Mouse (Mus musculus): Measurements from ENCODE around the gene Nfyc.

The Nfyc gene

DNA sequence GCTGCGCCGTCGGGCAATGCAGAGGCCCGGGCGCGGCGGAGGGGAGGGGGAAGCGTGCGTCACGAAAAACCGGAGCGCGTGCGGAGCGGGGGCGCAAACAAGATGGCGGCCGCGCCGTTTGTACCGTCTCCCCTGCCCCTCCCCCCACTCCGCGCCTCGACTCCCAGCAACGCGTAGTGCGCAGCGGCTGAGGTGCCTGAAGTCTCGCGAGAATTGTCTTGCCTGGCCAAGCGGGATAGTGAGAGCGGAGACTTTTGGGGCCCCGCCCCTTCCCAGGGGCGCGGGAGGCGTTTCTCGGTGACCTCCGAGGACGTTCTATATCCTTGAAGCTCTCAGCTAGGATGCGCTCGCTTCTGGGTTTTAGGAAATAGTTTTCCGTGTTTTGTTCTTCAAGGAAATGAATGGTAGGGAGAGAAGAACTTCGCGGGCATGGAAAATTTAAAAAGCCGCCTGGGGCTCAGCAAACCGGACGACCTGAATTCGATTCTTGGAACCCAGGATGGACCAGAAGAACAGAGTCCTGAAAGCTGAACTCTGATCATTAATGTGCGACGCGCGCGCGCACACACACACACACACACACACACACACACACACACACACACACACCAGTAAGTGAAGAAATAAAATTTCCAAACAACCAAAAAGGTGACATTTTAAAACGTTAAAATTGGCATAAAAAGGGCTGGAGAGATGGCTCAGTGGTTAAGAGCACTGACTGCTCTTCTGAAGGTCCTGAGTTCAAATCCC, 5.6 kb downstream of the Nfyc start:
- DNase-seq (ENCODE audit: low spot score) = peak; percentile 99

DNA sequence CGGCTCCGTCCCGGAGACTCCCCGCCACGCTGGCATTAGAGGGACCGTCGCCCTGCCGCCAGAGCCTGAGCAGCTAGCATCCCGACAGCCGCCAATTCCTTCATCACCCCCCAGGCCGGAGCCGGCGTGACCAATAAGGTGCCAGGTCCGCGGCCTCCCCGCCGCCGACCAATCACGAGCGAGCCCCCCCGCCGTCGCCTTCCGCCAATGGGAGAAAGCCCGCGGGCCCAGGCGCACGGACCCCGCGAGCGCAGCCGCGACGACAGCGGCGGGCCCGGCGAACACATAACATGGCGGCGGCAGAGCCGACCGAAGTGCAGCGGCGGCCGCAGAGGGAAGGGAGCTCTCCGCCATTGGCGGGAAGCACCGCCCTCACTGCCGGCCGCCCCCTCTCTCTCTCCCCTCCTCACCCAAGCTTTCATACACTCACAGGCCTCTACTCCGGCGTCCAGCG, 6.2 kb downstream of the Nfyc start:
- peak; percentile 91 for DNase-seq (ENCODE audit: low spot score)

DNA sequence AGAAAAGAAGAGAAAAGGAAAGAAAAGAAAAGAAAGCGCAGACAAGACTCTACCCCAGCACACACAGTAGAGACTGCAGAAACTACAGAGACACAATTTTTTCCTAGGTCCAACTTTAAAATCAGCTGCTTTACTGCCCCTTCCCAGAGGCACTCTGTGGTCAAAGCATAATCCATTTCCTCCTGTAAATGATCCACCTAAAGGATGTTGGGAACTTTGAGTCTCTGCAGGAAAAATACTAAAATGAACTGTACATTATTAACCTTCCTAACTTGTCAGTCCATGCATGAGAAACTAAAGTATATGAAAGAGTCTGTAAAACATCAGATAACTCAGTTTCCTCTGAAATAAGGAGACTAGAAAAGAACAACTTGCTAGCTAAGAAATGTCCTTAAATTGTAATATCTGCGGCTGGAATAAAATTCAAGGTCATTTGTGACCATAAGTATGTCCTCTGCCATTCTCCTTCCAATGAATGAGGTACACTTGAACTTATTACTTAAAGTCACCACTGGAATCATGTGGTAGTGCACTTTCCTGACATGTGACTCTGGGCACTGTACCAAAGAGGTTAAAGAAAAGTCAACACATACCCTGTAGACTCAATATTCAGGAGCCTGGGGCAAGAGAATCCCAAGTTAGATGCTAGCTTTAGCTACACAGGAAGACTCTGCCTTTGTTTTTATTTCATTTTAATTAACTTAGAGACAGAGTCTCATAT, 9.0 kb downstream of the Nfyc start:
- DNase-seq (ENCODE audit: low spot score) = no peak

DNA sequence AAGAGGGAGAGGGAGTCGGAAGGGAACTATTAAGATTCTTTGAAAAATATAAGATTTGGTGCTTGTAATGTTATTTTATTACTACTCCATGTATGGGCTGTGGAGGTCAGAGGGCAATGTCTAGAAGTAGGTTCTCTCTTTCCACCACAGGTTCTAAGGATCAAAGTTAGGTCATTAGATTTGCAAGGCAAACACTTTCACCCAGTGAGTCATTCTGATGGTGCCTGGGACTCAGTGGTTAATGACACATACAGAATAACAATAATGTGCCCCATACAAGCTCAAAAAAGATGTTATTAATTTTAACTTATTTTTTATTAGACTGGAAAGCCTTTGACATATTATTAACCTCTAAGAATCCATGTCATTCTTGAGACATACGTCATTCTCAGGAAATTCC, 11.5 kb downstream of the Nfyc start:
- no peak for DNase-seq (ENCODE audit: low spot score)

DNA sequence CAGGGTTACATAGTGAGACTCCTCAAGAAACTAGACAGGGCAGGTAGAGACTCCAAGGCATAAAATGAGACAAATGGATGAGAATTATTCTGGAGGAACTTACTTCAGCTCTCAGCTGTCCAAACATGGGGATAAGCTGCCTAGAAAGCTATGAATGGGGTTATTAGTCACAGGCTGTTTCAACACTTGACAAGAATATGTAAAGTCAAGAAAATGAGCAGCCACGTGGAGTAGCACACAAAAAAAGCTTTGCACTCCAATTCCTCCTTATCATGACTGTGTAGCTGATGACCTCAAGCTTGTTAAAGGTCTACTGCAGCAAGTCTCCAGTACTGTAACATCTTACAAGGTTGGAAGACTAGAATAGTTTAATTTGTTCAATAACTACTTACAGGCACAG, 12.1 kb downstream of the Nfyc start:
- no peak for DNase-seq (ENCODE audit: low spot score)

DNA sequence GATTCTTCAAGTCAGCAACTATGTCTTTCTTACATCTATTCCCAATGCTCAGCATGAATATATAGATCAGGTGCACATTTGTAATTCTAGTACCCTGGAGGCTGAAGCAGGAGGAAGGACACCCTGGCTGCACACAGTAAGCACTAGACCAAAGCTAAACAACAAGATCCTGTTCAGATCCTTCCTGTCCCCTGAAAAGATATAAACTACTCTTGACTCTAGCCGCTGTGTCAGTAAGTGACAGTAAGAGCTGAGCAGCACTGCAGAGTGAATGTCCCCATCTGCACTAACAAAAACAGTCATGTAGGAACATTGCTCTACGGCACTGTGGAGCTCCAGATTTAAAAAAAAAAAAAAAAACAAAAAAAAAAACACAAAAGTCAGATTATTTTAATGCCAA, 13.4 kb downstream of the Nfyc start:
- DNase-seq (ENCODE audit: low spot score) = no peak

DNA sequence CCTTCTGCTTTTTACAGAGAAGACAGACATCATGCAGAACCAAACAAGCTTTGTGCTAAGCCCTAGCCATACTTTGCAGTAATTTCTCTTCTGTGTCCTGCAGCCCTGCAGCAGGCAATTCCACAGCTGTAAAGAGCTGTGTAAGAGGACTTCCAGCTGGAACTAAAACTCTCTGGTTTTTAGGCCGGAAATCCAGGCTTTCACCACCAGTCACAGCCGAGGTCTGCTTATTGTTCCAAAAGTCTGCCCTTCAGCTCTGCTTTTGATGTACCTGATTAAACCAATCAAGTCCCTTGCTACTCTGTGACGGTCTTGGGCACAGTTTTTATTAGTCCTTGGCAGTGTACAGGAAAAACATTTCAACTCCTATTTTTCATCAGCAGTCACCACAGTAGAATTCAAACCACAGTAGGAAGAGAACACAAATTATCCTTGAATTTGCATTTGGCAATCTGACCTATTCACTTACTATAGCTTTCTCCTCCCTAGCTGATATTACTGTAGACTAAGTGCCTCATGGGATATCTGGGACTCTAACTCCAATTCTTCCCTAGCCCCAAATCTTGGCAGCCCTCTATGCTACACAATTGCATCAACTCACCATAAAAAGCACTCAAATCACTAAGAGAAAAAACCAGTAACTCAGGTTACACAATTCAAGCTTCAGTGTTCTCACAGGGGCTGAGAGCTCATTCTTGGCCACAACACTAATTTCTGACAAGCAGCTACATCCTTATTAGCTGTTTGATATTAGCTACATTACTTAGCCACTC, 14.2 kb downstream of the Nfyc start:
- no peak for DNase-seq (ENCODE audit: low spot score)

DNA sequence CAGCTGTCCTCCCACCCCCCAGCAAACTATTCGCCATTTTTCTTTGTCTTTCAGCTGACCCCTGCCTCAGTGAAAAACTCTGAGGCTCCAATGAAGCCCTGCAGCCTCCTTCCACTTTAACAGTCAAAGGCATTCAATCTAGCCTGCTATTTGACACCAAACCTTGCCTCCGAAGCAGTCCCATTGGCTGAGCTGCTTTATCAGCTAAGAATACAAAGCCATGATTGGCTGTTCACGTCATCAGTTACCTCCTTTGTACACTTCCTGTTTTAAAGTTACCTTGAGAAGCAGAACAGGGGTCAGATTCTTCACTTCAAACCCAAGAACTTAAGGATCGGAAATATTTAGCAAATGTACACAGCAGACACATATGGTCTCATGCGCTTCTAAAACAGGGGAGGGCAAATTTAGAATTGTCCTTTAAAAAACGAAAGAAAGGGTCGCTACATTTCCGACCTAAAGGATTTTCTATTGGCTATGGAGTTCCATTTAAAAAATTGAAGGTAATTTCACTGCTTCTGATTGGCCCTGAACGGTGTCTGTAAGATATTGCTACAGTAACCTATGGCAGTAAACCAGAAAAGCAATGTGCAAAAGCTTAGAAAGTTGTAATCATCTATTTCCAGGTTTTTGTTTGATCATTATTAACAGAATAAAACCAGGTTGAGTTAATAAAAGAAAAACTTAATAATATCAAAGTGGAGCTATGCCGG, 15.6 kb downstream of the Nfyc start:
- DNase-seq (ENCODE audit: low spot score) = peak; percentile 88

DNA sequence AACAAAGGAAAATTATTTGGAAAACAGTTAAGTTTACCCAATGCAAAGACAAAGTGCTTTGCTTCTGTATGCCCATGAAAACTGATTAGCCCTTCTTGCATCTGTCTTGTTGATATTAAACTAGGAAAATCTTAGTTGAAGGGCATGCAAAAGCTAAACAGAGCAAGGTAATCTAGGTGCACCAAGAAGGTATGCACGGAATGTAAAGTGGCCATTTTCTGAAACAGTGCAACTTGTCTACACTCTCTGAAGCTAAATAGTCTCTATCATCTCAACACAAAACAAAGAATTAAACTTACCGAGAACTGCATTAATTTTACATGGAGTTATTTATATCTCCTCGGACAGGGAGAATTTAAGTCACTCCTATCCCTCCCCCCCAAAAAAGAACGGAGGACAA, 16.2 kb downstream of the Nfyc start:
- no peak for DNase-seq (ENCODE audit: low spot score)

DNA sequence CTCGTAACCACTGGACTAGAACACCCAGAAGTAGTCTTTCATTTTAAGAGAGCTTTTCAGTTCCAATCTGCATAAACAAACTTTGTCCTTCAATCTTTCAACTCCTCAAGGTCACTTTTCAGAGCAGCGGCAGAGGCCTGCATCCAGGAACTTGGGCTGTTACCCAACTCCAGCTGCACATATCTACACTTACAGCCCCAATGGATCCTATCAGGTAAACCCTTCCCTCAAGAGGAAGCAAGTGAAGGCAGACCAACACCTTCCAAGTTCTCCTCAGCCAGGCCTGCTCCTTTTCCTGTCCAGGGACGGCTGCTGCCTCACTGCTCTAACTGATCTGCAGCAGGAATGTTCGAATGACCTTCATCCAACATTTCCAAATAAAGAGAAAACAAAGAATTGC, 17.2 kb downstream of the Nfyc start:
- no peak for DNase-seq (ENCODE audit: low spot score)

DNA sequence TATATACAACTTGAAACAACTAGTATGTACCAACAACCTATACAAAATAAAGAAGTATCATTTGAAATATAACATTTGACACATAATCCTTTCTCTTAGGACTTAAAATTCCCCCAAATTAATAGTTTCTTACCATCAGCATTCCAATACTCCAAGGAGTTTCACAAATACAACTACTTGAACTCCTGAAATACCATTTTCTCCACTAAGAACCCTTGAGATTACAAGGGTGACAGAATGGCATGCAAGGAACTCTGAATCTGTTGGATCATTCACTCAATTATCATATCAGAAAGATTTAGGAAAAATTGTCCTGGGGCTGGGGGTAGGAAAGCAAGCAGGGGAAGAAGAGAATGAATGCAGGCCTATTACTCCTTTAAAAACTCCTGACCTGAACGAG, 17.6 kb downstream of the Nfyc start:
- no peak for DNase-seq (ENCODE audit: low spot score)

DNA sequence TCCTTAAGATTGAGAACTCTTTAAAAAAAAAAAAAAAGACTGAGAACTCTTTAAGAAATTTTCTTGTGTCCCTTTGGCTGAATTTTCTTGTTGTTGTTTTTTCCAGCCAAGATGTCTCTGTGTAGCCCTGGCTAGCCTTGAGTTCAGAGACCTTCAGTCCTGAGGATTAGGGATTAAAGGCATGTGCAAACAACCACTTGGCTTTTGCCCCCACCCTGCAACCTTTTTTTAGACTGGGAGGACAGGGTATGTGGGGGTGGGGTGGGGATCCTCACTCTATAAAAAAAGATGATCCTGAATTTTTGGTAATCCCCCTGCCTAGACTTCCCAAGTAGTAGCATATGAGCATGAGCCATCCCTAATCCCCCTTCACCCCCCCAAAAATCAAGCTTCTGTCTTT, 25.6 kb downstream of the Nfyc start:
- DNase-seq (ENCODE audit: low spot score) = no peak

DNA sequence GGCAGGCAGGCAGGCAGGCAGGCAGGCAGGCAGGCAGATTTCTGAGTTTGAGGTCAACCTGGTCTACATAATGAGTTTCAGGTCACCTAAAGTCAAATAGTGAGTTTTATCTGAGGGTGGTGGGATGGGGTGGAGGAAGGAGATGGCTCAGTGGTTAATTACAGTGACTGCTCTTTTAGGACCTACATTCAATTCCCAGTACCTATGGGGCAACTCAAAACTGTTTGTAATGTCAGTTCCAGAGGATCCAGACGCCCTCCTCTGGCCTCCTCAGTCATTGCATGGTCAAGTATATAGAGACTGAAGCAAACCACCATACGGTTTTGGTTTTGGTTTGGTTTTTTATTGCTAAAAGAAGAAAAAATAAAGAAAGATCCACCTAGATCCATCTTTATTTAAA, 29.9 kb downstream of the Nfyc start:
- DNase-seq (ENCODE audit: low spot score) = peak; percentile 30

DNA sequence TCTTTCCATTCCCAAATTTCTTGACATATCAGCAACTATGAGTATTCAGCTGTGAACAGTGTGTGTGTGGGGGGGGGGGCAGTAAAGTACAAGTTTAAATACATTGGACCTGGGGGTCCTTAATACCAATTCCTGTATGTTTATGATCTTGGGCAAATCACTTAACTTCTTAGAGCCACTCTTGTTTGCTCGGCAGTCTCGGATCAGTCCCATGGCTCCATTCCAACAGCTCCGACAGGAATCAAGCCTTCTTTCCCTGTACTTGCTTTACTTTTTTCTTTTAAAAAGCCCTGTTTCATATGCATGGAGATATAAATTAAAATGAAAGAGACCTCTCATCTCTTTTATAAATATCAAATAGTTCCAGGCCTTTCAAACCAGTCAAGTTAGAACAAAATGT, 30.7 kb downstream of the Nfyc start:
- DNase-seq (ENCODE audit: low spot score) = no peak

DNA sequence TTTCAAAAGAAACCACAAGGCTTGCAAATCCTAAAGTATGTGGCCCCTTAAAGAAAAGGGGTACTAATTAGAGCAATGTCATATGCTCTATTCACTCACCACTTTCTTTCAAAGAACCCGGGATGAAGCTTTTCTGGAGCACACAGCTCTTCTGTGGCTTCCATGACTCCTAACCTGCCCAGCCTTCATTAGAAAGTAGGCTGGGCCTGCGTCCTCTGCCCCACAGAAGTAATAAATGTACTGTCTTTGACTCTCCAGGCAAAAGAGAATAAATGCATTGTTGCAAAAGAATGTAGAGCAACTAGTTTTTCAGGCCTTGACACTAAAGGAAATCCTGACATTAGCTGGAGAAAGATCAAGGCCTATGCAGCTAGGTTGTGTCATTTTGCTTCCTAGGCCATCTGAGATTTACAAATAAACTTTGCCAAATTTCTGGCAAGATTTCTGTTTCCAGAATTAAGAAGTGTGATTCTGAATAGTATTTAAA, 31.6 kb downstream of the Nfyc start:
- no peak for DNase-seq (ENCODE audit: low spot score)

DNA sequence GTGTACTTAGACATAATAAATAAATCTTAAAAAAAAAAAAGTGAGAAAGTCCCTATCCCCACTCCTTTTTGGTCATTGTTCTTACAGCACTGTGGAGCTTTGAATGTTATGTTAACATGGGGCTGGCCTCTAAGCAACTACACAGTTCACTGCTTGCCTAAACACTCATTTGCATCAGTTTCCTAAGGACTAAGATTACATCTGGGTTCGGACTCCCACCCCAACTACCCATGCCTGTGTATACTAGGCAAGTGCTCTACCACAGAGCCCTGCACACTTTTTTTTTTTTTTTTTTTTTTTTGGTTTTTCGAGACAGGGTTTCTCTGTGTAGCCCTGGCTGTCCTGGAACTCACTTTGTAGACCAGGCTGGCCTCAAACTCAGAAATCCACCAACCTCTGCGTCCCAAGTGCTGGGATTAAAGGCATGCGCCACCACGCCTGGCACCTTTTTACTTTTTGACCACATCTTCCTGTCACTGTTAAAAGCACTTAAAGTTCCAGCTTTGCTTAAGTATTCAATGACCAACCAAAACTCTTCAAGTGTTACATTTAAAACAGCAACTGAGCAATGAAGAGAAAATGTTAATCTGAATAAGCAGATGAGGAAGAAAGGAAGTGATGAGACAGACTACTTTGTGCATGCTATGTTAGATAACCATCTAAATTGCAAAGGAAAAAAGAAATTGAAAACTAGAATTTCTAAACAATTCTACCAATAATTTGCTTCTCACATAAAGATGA, 33.2 kb downstream of the Nfyc start:
- no peak for DNase-seq (ENCODE audit: low spot score)

DNA sequence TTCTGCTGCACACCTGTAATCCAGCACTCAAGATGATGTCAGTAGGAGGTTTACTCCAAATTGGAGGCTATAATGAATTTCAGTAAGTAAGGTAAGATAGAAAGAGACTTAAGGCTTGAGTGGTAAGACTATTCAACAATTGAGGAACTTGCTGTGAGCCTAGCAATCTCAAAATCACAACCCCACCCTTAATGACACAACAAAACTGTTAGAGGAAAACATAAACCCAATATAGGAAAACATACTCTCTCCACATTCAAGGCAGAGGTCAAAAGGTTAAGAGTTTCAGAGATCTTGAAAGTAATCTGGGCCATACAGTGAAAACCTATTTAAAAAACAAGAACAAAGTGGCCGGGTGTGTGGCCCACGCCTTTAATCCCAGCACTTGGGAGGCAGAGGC, 34.7 kb downstream of the Nfyc start:
- no peak for DNase-seq (ENCODE audit: low spot score)

DNA sequence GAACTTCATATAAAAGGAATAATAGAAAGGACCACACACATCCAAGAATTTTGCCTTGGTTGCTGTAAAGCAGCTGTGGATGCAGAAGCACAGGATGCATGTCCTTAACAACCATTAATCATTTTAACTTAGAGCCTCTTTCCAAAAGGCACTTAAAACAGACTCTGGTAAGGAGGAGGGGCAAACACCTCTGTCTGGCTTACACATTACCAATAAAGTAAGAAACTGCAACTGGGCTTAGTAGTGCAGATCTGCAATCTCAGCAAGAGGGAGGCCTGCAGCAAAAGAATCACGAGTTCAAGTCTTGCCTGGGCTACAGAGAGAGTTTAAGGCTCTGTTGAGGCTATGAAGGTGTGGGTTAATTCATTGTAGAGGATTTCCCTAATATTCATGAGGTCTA, 35.7 kb downstream of the Nfyc start:
- DNase-seq (ENCODE audit: low spot score) = no peak

DNA sequence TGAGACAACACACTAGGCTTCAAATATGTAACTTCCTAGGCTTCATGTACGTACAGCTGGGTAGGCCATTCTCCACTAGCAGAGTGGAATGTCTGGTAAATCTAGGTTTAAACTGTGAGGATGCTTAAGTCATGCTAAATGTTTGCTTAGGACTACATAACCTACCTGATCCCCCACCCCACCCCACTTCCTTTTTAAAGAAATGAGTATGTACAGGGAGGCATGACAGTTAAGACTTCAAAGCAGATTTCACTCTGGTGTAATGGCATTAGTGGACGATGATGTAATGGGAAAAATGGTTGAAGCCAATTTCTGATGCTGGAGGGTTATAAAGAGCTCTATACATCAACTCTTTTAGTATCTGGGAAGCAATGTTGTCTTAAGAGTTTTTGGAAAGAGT, 38.5 kb downstream of the Nfyc start:
- DNase-seq (ENCODE audit: low spot score) = no peak

DNA sequence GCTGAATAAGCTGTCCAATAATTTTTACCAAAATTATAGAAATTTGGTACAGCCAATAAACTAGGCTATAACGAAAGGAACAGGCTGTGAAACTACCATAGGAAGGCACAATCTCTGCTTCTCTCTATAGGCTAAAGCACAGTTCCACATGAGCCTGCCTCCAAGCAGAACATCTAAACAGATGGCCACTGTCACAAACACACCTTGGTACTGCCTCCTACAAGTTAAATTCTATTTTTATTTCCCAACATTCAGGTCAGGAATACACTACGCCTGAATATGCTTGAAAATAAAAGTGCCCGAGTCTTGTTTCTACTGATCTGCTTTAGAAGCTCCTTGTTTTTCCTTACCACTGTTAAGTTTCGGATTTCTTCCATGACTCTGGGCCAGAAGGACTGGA, 41.3 kb downstream of the Nfyc start:
- DNase-seq (ENCODE audit: low spot score) = no peak

DNA sequence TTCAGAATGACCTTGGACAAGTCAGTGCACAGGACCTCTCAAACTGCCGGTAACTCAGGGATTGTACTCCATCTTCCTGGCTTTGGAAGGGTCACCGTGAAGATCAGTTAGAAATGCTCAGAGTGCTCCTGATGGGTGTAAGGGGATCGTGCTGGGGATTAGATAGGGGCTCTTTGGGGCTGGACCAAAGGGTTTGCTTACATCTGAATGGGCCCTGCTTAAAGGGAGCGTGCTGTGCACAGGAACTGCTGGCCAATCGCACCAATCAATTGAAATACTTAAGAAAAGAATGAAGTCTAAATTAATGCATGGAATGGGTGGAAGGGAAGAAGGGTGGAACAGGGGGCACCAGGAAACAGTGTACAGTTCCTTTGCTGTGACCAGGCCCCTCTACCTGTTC, 75.6 kb downstream of the Nfyc start:
- DNase-seq (ENCODE audit: low spot score) = no peak

DNA sequence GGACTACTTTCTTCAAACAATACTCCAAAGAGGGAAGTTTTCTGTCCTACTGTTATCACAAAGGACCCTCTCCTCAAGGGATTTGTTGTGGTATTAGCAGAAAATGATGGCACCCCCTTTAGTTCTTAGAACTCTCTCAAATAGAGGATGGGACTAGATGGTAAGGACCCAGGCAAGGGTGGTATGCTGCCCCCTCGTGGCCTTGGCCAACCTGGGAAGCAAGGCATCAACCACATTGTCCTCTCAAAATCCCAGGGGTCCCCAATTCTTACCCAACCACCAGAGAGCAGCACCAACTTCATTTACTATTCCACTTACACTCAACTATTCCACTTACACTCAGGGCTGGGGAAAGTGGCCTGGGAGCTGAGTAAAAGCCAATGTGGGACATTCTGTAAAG, 76.1 kb downstream of the Nfyc start:
- peak; percentile 51 for DNase-seq (ENCODE audit: low spot score)
